Mouse (Mus musculus): ENCODE measurements around the gene Prr13.

DNA sequence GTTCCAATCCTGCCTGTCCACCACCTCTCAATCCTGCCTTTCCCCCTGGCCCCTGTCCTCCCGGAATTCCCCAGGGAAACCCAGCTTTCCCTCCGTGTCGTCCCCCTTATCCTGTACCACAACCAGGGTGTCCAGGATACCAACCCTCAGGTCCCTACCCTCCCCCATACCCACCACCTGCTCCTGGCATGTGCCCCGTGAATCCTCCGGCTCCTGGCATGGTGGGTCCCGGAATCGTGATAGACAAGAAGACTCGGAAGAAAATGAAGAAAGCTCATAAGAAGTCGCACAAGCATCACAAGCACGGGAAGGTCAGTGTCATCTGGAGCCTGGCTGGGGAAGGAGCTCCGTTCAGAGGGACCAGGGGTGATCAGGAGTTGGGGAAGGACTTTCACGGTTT lies 1.6 kb downstream of the Prr13 start:
- TF ChIP-seq CTCF (IDR thresholded peaks at IDR 0.05; ENCODE audit: control insufficient read depth, insufficient read depth, insufficient replicate concordance, low read depth, low read length) (no peak), POLR2A (IDR thresholded peaks at IDR 0.05; ENCODE audit: control insufficient read depth, low read depth, low read length) (no peak)

All from testis, adult 2 months (tissue).